Mouse (Mus musculus) layer of hippocampus, adult 11-12 months (tissue): ENCODE data around the gene Nat8f6.
A peak's percentile ranks its signal among the peaks of the same experiment; 100 is the strongest.
"Not testable (repeated sequence)": the region's sequence is repeated elsewhere in the genome, so short reads cannot be mapped to it uniquely, and the experiment has no call there.

Source experiments
- DNase-seq: peaks from one replicate; pipeline ENCODE4 v3.0.0; 2022; ENCODE audit warnings: low spot score

Gene Nat8f6

DNA sequence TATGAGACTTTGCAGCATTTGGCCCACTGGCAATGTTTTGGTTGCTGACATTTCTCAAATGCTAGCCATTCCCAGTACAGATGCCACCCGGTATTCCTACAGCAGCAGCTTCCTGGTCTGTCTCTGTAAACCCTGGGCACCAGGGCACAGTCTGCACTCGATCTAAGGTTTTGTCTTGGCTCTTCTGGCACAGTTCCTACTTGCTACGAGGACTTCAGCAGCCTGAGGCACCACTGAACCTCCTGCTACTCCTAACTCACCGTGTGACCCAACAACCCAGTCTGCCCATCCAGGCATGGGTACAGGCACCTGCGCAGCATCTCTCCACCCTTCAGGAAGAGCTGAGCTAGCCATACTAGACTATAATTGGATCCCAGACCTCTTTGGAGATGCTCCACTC, 15.3 kb upstream of the Nat8f6 start:
- not testable (repeated sequence) for DNase-seq

GRCm38 (mm10) chr6:85835104-85835503, 14.3 kb upstream of the Nat8f6 start:
- DNase-seq = not testable (repeated sequence)

GRCm38 (mm10) chr6:85834504-85835100, 13.8 kb upstream of the Nat8f6 start:
- not testable (repeated sequence) for DNase-seq

DNA sequence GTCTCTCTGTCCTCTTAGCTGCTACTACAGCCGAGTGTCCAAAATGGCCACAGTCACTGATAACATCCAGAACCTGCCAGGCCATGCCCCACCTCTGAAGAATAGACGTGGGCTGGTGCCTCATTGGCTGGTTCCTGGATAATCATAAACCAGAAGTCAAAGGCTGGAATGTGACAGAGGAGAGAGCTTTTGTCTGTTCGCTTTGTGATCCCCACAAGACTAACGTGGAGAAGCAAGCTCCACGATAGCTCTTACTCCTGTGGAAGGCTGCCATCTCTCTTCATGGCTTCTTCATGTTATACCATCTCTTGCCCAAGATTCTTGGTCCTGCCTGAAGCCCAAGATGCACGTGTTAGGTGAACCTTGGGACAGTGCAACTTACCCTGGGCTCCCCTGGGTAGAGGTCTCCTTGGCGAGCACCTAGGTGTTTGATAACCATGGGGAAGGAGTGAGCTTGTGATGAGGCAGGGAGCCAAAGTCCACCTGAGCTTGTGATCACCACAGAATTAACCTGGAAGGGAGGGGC, 11.1 kb upstream of the Nat8f6 start, which contains the start of gene Nat8:
Gene Nat8 (minus strand): TSS at position 287 of the 526 bp plus-strand sequence.
- DNase-seq = no peak

DNA sequence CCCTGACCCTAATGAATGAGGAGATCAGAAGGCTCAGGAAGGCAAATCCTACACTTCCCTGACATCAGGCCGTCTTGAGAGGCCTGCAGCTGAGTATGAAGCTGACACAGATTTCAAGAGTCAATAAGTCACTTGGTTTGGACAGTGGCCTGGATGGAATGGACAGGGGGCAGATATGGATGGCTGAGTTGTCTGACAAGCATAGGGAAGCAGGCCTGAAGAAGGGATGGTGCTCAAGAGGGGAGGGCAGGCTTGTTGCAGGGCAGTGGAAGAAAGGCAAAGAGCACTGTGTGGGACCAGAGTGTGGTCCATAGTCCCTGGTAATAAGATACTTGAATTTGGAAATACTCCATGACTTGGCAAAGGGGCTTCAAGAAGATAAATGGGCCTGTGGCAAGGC, 8.7 kb upstream of the Nat8f6 start:
- no peak for DNase-seq

GRCm38 (mm10) chr6:85825886-85826285, 5.1 kb upstream of the Nat8f6 start:
- DNase-seq = no peak

DNA sequence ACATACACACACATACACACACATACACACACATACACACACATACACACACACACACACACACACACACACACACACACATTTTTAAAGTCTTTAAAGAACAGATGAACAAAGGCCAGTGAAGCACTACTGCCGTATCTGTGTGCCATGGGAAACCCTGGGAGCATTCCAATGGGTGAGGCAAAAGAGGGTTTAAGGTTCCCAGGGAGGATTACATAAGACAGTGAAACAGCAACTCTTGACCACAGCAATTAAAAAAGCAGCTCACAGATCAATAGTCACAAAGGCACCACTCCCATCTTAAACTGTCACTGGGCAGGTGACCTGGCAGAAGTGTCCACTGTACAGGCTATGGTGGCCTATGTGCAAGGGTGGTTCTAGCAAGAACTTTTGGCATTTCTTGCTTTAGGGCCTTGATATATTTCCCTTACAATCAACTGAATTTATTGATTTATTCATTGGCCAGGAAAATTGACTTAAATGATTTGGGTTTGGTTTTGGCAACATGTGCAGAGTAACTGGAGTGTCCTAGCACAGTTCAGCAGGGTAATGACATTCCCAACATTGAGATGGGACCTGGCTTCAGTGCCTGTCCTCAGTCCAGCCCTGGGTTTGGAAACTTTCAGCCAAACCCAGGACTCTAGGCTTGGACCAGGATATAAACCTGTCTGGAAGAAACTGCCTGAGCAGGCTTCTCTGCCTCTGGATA, 2.8 kb upstream of the Nat8f6 start:
- no peak for DNase-seq

DNA sequence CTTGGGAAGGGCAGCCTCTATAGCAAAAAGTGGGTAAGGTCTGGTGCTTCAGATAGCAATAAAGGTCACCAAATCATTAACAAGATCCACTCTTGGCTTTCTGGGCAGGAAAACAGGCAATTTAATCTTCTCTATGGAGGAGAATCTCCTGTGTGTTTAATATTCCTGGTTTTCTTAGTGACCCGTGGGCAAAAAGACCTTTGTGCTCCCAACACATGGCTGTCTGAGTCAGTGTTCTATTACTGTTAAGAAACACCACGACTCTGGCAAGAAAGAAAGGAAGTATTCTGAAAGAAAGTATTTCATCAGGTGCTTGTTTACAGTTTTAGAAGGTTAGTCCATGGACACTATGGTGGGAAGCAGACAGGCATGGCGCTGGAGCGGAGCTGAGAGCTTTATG, 1.5 kb upstream of the Nat8f6 start:
- DNase-seq = no peak

- DNase-seq = no peak
Observed at GRCm38 (mm10) chr6:85818338-85818737, 2.4 kb downstream of the Nat8f6 start.

GRCm38 (mm10) chr6:85813339-85813738, 7.4 kb downstream of the Nat8f6 start:
- no peak for DNase-seq

GRCm38 (mm10) chr6:85810942-85811537, 9.7 kb downstream of the Nat8f6 start:
- DNase-seq = not testable (repeated sequence)

GRCm38 (mm10) chr6:85810514-85810913, 10.2 kb downstream of the Nat8f6 start:
- not testable (repeated sequence) for DNase-seq

DNA sequence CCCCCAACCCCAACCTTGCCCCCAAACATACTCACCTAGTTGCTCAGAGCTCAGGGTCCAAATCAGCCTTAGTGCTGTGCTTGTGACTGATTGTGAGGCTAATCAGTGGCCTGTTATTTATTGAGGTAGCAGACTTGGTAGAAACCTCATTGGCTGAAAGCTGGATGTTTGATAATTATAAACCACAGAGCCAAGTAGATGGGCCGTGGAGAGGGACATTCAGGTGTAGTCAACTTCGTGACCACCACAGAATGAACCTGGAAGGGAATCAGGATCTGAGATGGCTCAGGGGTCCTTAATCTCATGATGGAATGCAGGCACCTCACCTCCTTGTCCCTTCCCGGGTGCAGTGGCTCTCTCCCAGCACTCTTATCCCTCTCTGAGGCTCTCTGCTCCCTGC, 11.0 kb downstream of the Nat8f6 start:
- DNase-seq = not testable (repeated sequence)

GRCm38 (mm10) chr6:85803180-85803579, 17.6 kb downstream of the Nat8f6 start:
- not testable (repeated sequence) for DNase-seq

DNA sequence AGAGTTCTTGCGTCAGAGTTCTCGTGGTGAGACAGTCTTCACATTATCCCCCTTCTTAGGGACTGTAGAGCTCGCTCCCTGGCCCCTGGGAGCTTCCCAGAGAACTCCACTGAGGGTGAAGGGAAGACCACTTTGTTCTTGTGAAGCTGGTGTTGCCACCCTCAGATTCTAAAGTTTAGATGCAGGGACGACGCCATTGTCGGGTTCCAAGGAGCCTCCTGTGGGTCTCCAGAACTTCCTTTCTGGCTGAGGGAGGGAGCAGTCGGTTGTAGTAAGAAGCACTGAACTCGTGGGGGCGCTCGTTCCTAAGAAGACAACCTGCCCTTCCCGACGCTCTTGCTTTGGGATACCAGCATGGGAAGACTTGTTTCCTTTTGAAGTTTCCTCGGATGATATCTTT, 55.2 kb downstream of the Nat8f6 start, which contains the start of gene Nat8f3:
Gene Nat8f3 (minus strand): TSS at position 223 of the 400 bp plus-strand sequence.
- peak; percentile 15 for DNase-seq

- DNase-seq = not testable (repeated sequence)
Observed at GRCm38 (mm10) chr6:85763127-85764070, 57.4 kb downstream of the Nat8f6 start.

DNA sequence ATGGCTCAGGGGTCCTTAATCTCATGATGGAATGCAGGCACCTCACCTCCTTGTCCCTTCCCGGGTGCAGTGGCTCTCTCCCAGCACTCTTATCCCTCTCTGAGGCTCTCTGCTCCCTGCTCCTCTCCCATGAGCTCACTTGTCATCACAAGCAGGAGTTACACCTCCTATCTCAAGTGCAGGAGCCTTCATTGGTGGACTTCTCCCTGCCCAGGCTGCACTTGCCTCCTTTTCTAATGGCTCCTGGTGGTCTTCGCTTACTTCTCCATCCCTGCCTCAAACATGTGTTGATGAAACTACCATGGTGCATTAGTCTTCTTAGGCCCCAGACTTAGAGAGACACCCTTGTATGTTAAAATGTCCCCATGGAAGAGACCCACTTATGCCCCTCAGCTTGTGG, 58.1 kb downstream of the Nat8f6 start:
- DNase-seq = not testable (repeated sequence)
